Mouse (Mus musculus) forebrain, embryonic 14.5 days (tissue): ENCODE results near the gene Zfp617. TPM values are rescaled to one million over a fixed set of nuclear protein-coding genes. Genes with fewer than 3 reads are reported as not detected.
A peak's percentile ranks its signal among the peaks of the same experiment; 100 is the strongest.
"Not testable (repeated sequence)": the region's sequence is repeated elsewhere in the genome, so short reads cannot be mapped to it uniquely, and the experiment has no call there.

Experiments
- ATAC-seq: fragments of 200-750 bp; cut with Nextera tagmentation; 2 replicates; pipeline ENCODE4 v1.8.0; 2017; ENCODE audit warnings: mild to moderate bottlenecking, moderate library complexity
- DNase-seq: peaks from one replicate; pipeline ENCODE4 v3.0.0-alpha.2; 2015; ENCODE audit warnings: low spot score
- H3K27ac ChIP-seq: fragments of 300-500 bp; sonication (generic); 2 replicates; pipeline ENCODE4 v1.5.1; 2014; ENCODE audit warnings: low read depth, mild to moderate bottlenecking, control low read depth, low read length, moderate library complexity
- H3K27me3 ChIP-seq: fragments of 300-500 bp; sonication (generic); replicated peaks from 2 replicates; pipeline ENCODE4 v1.6.1; 2014; ENCODE audit warnings: low read length, control low read depth, mixed read lengths; ENCODE audit not compliant: control insufficient read depth, insufficient read depth
- H3K36me3 ChIP-seq: fragments of 300-500 bp; sonication (generic); 2 replicates; pipeline ENCODE4 v1.6.1; 2014; ENCODE audit warnings: low read length, control low read depth; ENCODE audit not compliant: control insufficient read depth, insufficient read depth
- H3K4me1 ChIP-seq: fragments of 300-500 bp; sonication (generic); 2 replicates; pipeline ENCODE4 v1.6.1; 2014; ENCODE audit warnings: antibody characterized with exemption, low read length, control low read depth; ENCODE audit not compliant: control insufficient read depth, insufficient read depth
- H3K4me2 ChIP-seq: fragments of 300-500 bp; sonication (generic); 2 replicates; pipeline ENCODE4 v1.6.1; 2014; ENCODE audit warnings: mild to moderate bottlenecking, control low read depth, low read length
- H3K4me3 ChIP-seq: fragments of 300-500 bp; sonication (generic); 2 replicates; pipeline ENCODE4 v1.5.1; 2014; ENCODE audit warnings: low read depth, low read length, control low read depth
- H3K9ac ChIP-seq: fragments of 300-500 bp; sonication (generic); 2 replicates; pipeline ENCODE4 v1.6.1; 2014; ENCODE audit warnings: mild to moderate bottlenecking, low read length, control low read depth, moderate library complexity
- H3K9me3 ChIP-seq: fragments of 300-500 bp; sonication (generic); replicated peaks from 2 replicates; pipeline ENCODE4 v1.6.1; 2016; ENCODE audit warnings: low read length, control low read depth, mixed read lengths; ENCODE audit not compliant: control insufficient read depth
- WGBS: fragments of 180-500 bp; shearing (Covaris S2); extraction: QIAGEN DNeasy Blood & Tissue Kit; methylation state at CpG from one replicate; pipeline ENCODE4 v1.1.7; 2014; 5-methylcytosine and 5-hydroxymethylcytosine counted together
- polyA plus RNA-seq: library from polyadenylated mRNA; unstranded; fragments of >200 nt; fragmentation: Nextera tagmentation; extraction: Ambion mirVana; gene quantifications from 2 replicates; pipeline ENCODE4 v1.2.1, GENCODE M21; 2014

The Zfp617 gene
- polyA plus RNA-seq, 1 experiment from 2014 or later, result 31.6 TPM

DNA sequence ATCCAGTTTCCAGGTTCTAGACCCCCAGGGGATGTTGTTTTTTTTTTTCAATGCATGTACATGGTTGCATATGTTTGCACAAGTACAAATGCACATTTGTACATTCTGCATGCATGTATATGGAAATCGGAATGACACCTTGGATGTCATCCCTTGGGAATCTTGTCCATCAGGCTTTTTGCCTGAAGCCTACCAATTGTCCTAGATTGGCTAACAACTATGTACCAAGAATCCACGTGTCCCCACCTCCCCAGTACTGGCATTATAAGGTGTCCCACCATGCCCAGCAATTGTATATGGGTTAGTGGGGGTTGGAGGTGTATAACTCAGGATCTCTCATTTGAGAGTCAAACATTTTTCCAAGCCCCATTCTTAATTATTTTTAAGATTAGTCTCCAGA is 3.9 kb downstream of the Zfp617 start:
- Histone ChIP-seq H3K9ac (no peak overlapping the region), H3K4me3 (no peak overlapping the region), H3K4me2 (no peak overlapping the region), H3K36me3 (peaks cover 26% of the 10 kb centered on the region), H3K4me1 (no peaks in the 10 kb centered on the region), H3K27me3 (no peaks in the 10 kb centered on the region), H3K9me3 (no peaks in the 10 kb centered on the region), H3K27ac (no peak overlapping the region)
- ATAC-seq, result no peak
- 86% methylated on average over 2 of the region's 2 CpGs for WGBS
- DNase-seq, result no peak

DNA sequence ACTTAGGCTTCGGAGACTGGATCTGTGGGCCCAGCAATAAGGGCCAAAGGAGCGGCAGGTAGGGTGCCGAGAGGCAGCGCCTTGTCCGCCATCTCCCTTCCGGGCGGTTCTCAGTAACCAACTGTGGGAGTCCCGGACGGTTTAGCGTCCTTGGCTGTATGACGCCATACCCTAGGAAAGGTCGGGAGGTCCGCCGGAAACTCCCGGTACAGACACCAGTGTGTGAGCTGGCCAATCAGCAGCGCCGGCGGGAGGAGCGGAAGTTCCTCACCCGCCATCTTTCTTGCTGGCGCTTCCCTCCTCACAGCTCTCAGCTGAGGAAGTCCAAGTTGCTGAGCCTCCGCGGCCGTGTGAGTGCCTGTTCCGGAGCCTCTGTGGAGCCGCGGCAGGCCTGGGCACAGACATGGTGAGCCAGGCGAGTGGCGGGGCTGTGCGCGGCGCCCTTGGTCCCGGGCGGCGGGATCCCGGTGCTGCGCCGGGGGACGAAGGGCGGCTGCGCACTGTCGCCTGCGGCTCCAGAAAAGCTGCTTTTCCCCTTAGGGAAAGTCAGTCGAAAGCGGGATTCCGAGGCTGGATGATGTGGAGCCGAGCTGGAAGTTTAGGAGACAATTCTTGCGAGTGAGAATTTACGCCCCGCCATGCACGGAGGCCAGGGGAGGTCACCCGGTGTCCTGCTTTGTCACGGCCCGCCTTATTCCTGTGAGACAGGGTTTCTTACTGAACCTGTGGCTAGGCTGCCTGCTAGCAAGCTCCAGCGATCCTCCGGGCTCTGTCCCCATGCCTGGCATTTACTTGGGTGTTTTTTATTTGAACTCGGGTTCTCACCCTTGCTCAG is 14.3 kb downstream of the Zfp617 start:
- no peaks in the 10 kb centered on the region for H3K9me3 ChIP-seq
- peaks cover 11% of the 10 kb centered on the region for H3K4me1 ChIP-seq
- H3K27me3 ChIP-seq, result no peaks in the 10 kb centered on the region
- H3K4me3 ChIP-seq, result peak overlapping the region; percentile 79
- peak overlapping the region; percentile 95 for H3K27ac ChIP-seq
- H3K9ac ChIP-seq, result peak overlapping the region; percentile 90
- ATAC-seq, result peak; percentile 99
- DNase-seq, result peak; percentile 97
- peak overlapping the region; percentile 76 for H3K4me2 ChIP-seq
- H3K36me3 ChIP-seq, result no peaks in the 10 kb centered on the region; the same call in 1 of the 2 replicates
- whole genome bisulfite sequencing, result under 1% methylated on average over 57 of the region's 57 CpGs

DNA sequence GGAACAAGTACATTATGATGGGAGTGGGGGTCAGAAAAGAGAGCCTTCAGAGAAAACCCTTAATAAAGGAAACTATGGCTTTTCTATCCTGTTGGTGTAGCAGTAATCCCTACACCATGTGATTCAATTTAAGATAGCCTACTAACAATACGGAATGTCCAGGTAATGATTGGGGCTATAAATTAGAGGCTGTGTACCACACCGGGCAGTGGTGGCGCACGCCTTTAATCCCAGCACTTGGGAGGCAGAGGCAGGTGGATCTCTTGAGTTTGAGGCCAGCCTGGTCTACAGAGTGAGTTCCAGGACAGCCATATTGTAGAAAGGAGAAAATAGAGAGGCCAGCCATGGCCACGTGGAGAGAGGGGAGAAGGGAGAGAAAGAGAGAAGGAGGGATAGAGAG is 17.4 kb downstream of the Zfp617 start:
- DNase-seq (no peak), ATAC-seq (no peak)
- H3K27me3 ChIP-seq, result no peaks in the 10 kb centered on the region
- 97% methylated on average over 5 of the region's 5 CpGs for WGBS
- H3K9me3 ChIP-seq, result no peaks in the 10 kb centered on the region
- peaks cover 11% of the 10 kb centered on the region for H3K4me1 ChIP-seq
- H3K9ac ChIP-seq, result no peak overlapping the region
- H3K4me3 ChIP-seq, result no peak overlapping the region
- H3K4me2 ChIP-seq, result no peak overlapping the region
- H3K36me3 ChIP-seq, result peaks cover 19% of the 10 kb centered on the region
- no peak overlapping the region for H3K27ac ChIP-seq

DNA sequence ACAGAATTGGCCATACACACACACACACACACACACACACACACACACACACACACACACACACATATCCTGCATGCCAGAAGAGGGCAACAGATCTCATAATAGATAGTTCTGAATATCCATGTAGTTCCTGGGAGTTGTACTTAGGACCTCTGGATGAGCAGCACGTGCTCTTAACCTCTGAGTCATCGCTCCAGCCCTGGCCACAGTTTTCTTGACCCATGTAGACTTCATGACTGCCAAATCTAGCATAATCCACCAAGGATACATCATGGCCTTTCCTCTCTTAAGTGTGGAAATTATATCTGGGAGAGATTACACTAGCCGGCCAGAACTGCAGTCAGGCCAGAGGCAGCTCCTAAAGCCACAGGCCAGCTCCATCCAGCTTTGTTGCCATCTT is 18.1 kb downstream of the Zfp617 start:
- peaks cover 25% of the 10 kb centered on the region for H3K36me3 ChIP-seq
- no peaks in the 10 kb centered on the region for H3K9me3 ChIP-seq
- WGBS, result 100% methylated on average over 3 of the region's 3 CpGs
- DNase-seq (no peak), ATAC-seq (no peak)
- no peak overlapping the region for H3K4me3 ChIP-seq
- no peaks in the 10 kb centered on the region for H3K27me3 ChIP-seq
- peaks cover 11% of the 10 kb centered on the region for H3K4me1 ChIP-seq
- no peak overlapping the region for H3K27ac ChIP-seq
- H3K9ac ChIP-seq, result no peak overlapping the region
- H3K4me2 ChIP-seq, result no peak overlapping the region

DNA sequence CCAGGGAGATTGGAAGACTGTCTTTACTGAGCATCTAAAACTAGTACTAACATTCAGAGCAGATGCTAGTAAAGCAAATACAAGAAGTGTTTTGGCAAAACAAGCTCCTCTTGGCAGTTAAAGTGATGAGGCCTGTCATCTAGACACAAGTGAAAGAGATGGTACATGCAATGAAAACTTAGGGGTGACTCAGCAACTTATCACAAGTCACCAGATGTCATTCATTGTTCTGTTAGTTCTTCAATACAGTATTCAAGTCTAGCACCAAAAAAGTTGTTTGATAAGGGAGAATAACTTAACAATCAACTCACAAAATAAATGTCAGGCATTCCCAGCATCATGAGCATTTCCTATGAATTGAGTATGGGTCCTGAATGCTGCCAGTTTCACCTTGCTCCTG is 19.3 kb downstream of the Zfp617 start:
- H3K36me3 ChIP-seq, result peaks cover 30% of the 10 kb centered on the region
- H3K9ac ChIP-seq, result no peak overlapping the region
- H3K27ac ChIP-seq, result no peak overlapping the region
- no peak overlapping the region for H3K4me3 ChIP-seq
- H3K9me3 ChIP-seq, result no peaks in the 10 kb centered on the region
- no peak for ATAC-seq
- no peak overlapping the region for H3K4me2 ChIP-seq
- H3K4me1 ChIP-seq, result peaks cover 11% of the 10 kb centered on the region
- no peaks in the 10 kb centered on the region for H3K27me3 ChIP-seq
- DNase-seq, result no peak

DNA sequence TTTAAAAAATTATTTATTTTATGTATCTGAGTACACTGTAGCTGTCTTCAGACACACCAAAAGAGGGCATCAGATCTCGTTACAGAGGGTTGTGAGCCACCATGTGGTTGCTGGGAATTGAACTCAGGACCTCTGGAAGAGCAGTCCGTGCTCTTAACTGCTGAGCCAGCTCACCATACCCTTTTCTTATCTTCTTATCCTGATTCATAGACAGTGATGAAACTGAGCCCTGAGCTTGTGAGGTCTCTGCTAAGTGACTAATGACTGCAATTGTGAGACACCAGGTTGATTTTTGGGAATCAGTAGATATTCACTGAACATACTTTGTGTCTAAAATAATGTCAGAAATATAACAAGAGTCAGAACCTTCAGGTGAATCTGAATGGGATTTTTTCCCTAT is 29.6 kb downstream of the Zfp617 start:
- 76% methylated on average over 2 of the region's 2 CpGs for WGBS
- not testable (repeated sequence) for ATAC-seq, H3K9me3 ChIP-seq, DNase-seq, H3K27ac ChIP-seq, H3K36me3 ChIP-seq, H3K4me3 ChIP-seq, H3K4me2 ChIP-seq, H3K4me1 ChIP-seq, H3K9ac ChIP-seq, H3K27me3 ChIP-seq

DNA sequence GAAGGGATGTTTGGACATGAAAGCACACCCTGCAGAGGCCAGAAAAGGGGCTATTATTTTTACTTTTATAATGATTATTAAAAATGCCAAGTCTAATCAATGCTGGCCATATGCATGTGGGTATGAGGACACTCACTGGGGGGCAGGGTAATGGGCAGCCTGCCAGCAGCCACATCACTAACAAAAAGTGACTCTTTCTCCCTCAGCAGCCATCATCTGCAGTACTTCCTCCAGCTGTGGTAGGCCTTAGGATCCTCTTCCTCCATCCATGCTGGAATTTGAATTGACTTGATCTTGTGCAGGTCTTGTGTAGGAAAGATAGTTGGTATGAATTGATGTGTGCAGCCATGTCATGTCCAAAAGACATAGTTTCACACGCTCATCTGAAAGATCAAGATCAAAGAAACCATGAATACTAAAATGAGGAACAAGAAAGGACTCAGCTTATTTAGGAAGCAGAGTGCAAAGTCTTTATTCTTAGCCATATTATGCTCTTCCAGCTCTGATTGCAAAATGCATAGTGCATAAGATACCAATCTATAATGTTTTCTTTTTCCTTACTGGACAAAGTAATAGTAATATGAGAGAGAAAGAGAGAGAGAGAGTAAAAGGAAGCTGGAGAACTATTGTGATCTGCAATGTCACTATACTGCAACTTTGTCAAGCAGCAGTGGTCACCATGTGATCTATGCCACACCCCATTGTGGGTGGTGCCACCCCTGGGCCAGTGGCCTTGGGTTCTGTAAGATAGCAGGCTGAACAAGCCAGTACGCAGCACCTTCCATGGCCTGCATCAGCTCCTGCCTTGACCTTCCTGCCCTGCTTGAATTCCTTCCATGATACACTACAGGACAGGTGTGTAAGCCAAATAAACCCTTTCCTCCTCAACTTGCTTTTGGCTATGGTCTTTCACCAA is 32.1 kb downstream of the Zfp617 start:
- ATAC-seq (no peak), DNase-seq (no peak)
- Histone ChIP-seq H3K36me3 (no peaks in the 10 kb centered on the region), H3K27ac (no peak overlapping the region), H3K9ac (no peak overlapping the region), H3K4me2 (no peak overlapping the region), H3K4me3 (no peak overlapping the region), H3K4me1 (no peaks in the 10 kb centered on the region), H3K27me3 (no peaks in the 10 kb centered on the region), H3K9me3 (no peaks in the 10 kb centered on the region)
- 82% methylated on average over 2 of the region's 2 CpGs for WGBS

DNA sequence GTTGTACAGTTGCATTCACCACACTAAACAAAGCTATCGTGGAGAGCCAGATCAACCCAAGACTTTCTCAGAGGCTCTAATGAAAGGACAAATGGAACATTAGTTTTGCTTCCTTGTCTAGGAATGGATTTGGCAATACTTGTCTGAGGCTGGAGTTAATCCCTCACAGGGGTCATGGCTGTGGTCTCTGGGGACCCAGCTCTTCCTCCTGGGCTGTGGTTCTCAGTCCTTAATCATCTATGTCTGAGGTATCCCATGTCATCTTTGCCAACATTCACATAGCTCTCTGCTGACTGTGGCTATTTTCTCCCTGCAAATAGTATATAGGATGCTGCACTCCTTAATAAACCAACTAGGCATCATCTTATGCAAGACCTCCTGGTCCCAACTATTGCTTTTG is 33.3 kb downstream of the Zfp617 start:
- H3K9ac ChIP-seq, result no peak overlapping the region
- no peak overlapping the region for H3K4me3 ChIP-seq
- ATAC-seq, result no peak
- no peaks in the 10 kb centered on the region for H3K4me1 ChIP-seq
- no peak overlapping the region for H3K27ac ChIP-seq
- DNase-seq, result no peak
- no peaks in the 10 kb centered on the region for H3K9me3 ChIP-seq
- H3K27me3 ChIP-seq, result no peaks in the 10 kb centered on the region
- 75% methylated on average over 1 of the region's 1 CpGs for WGBS
- H3K36me3 ChIP-seq, result no peaks in the 10 kb centered on the region
- H3K4me2 ChIP-seq, result no peak overlapping the region

DNA sequence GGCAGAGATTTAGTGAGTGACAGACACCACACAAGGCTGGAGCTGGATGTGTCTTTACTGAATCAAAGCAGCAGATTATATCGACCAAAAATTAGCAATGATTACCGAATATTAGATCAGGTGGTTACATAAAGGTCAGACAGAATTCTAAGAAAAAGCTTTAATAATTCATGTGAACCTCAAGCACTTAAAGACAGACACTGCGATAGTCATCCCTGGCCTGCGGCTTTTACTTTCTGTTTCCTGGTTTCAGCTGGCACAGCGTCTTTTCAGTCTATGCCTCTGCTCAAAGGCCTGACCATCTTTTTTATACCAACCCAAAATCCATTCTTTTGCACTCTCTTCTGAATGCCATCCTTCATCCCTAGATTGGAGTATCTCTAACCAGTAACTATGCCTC is 40.2 kb downstream of the Zfp617 start:
- Histone ChIP-seq H3K27ac (no peak overlapping the region), H3K27me3 (no peaks in the 10 kb centered on the region), H3K9ac (no peak overlapping the region), H3K4me3 (no peak overlapping the region), H3K4me1 (peaks cover 11% of the 10 kb centered on the region), H3K36me3 (no peaks in the 10 kb centered on the region), H3K9me3 (no peaks in the 10 kb centered on the region), H3K4me2 (no peak overlapping the region)
- no peak for DNase-seq
- no peak for ATAC-seq
- WGBS, result 94% methylated on average over 5 of the region's 5 CpGs
